Mouse (Mus musculus) limb, embryonic 15.5 days (tissue): ENCODE measurements at regions not wholly inside any gene's neighbourhood (a gene's known extent, or its start where the extent isn't known, plus 50 kb on each side); places are given as distances from the start of the nearest gene placed in this dataset.

Experiments
- ATAC-seq: fragments of 200-750 bp; cut with Nextera tagmentation; 2 replicates; pipeline ENCODE4 v1.8.0; 2017; ENCODE audit warnings: low read depth, moderate TSS enrichment; ENCODE audit not compliant: insufficient number of reproducible peaks, low FRiP score, low TSS enrichment
- H3K27ac ChIP-seq: fragments of 300-500 bp; sonication (generic); 2 replicates; pipeline ENCODE4 v1.5.1; 2015; ENCODE audit warnings: moderate library complexity, mild to moderate bottlenecking, inconsistent platforms
- H3K27me3 ChIP-seq: fragments of 300-500 bp; sonication (generic); 2 replicates; pipeline ENCODE4 v1.6.1; 2015; ENCODE audit warnings: inconsistent platforms
- H3K36me3 ChIP-seq: fragments of 300-500 bp; sonication (generic); 2 replicates; pipeline ENCODE4 v1.6.1; 2015; ENCODE audit warnings: inconsistent platforms
- H3K4me1 ChIP-seq: fragments of 300-500 bp; sonication (generic); 2 replicates; pipeline ENCODE4 v1.6.1; 2015; ENCODE audit warnings: inconsistent platforms
- H3K4me2 ChIP-seq: fragments of 300-500 bp; sonication (generic); 2 replicates; pipeline ENCODE4 v1.6.1; 2015; ENCODE audit warnings: mild to moderate bottlenecking, inconsistent platforms
- H3K4me3 ChIP-seq: fragments of 300-500 bp; sonication (generic); 2 replicates; pipeline ENCODE4 v1.5.1; 2015; ENCODE audit warnings: mild to moderate bottlenecking, inconsistent platforms
- H3K9ac ChIP-seq: fragments of 300-500 bp; sonication (generic); 2 replicates; pipeline ENCODE4 v1.6.1; 2015; ENCODE audit warnings: inconsistent platforms
- H3K9me3 ChIP-seq: fragments of 300-500 bp; sonication (generic); 2 replicates; pipeline ENCODE4 v1.6.1; 2016; ENCODE audit warnings: inconsistent platforms
- WGBS: fragments of 180-500 bp; shearing (Covaris S2); methylation state at CpG from one replicate; pipeline ENCODE4 v1.1.7; 2015; 5-methylcytosine and 5-hydroxymethylcytosine counted together

GRCm38 (mm10) chr9:115561207-115561606 lies 251.0 kb upstream of the Stt3b start:
- Histone ChIP-seq H3K27me3 (no peaks in the 10 kb centered on the region), H3K4me1 (peaks cover 12% of the 10 kb centered on the region), H3K9ac (no peak overlapping the region), H3K4me3 (no peak overlapping the region), H3K4me2 (no peak overlapping the region), H3K9me3 (no peaks in the 10 kb centered on the region), H3K36me3 (no peaks in the 10 kb centered on the region), H3K27ac (no peak overlapping the region)
- ATAC-seq, result no peak
- 81% methylated on average over 6 of the region's 6 CpGs for WGBS

GRCm38 (mm10) chr9:115562783-115563182 lies 252.6 kb upstream of the Stt3b start:
- Histone ChIP-seq H3K9ac (no peak overlapping the region), H3K9me3 (no peaks in the 10 kb centered on the region), H3K27me3 (no peaks in the 10 kb centered on the region), H3K4me1 (peaks cover 22% of the 10 kb centered on the region), H3K4me2 (peak overlapping the region; percentile 19; the same call in 1 of the 2 replicates), H3K4me3 (no peak overlapping the region), H3K36me3 (no peaks in the 10 kb centered on the region), H3K27ac (peak overlapping the region; percentile 43; the same call in 1 of the 2 replicates)
- no peak for ATAC-seq
- 19% methylated on average over 4 of the region's 4 CpGs for WGBS

DNA sequence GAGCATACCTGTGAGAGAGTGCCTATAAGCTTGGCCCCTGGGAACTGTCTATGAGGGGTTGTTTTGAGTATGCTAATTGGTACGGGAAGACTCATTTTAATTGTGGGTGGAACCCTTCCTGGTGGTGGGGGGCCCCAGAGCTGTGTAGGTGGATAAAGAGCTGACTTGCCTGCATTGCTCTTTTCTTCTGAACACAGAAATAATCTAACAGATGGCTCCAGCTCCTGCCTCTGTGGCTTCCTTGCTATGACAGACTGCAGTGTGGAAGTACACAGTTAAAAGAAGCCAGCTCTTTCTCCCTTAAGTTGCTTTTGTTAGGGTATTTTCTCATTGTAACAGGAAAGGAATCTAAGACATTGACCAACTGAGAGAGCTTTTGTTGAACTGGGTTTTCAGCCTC lies 254.1 kb upstream of the Stt3b start:
- Histone ChIP-seq H3K27ac (no peak overlapping the region), H3K9me3 (no peaks in the 10 kb centered on the region), H3K27me3 (no peaks in the 10 kb centered on the region), H3K36me3 (no peaks in the 10 kb centered on the region), H3K4me1 (peaks cover 24% of the 10 kb centered on the region), H3K4me3 (no peak overlapping the region), H3K9ac (no peak overlapping the region), H3K4me2 (no peak overlapping the region)
- 56% methylated on average over 1 of the region's 1 CpGs for WGBS
- ATAC-seq, result no peak

DNA sequence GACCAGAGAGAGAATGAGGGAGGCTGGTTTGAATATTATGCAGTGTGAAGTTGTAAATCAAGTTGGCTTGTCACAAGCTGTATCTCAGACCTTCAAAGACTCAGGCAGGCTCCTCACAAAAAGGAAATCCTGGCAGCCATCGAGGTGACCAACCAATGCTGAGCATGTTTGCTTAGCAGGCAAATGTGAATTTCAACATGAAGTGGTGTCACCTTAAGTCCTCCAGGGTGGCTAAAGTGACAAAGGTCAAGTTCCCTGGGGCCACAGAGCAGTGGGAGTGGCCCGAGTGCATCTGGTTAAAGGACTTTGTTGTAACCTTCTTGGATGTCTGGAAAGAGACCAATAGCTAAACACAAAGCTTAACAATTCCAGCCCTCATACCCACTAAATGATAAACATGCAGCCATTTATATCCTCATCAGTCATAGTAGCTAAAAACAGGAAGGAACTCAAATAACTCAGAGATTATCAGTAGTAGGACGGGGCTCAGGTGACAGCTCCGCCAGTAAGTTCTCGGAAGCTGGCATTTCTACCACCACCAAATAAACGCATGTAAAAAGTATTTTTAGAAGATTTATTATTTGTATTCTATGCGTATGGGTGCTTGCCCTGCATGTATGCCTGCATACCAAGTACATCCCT lies 258.6 kb upstream of the Stt3b start:
- WGBS, result 63% methylated on average over 7 of the region's 7 CpGs
- no peak overlapping the region for H3K4me3 ChIP-seq

GRCm38 (mm10) chr9:115570998-115571397 lies 260.8 kb upstream of the Stt3b start:
- 77% methylated on average over 4 of the region's 4 CpGs for WGBS
- H3K9me3 ChIP-seq, result no peaks in the 10 kb centered on the region

More for the DNA sequence above, 258.6 kb upstream of the Stt3b start:
- no peak overlapping the region for H3K9ac ChIP-seq
- no peaks in the 10 kb centered on the region for H3K9me3 ChIP-seq
- peaks cover 13% of the 10 kb centered on the region for H3K4me1 ChIP-seq
- H3K27me3 ChIP-seq, result no peaks in the 10 kb centered on the region
- no peak for ATAC-seq
- no peak overlapping the region for H3K27ac ChIP-seq
- H3K4me2 ChIP-seq, result no peak overlapping the region
- no peaks in the 10 kb centered on the region for H3K36me3 ChIP-seq

DNA sequence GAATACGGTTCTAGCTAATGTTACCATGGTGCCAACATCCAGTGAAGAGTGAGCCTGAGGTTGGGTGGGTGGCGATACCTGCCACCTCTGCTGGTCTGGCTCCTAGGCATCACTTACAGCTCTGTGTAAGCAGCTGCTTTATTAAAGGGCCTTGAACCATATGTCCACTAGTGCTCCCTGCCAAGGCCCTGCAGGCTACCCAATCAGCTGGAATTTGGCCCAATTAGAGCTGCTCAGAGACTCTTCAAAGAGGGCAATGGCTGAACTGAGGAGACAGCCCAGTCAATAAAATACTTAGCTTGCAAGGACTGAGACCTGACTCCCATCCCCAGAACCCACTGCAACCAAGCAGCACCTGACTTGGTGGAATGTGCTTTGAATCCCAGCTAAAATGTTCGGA lies 270.9 kb upstream of the Stt3b start:
- Histone ChIP-seq H3K36me3 (no peaks in the 10 kb centered on the region), H3K4me3 (no peak overlapping the region), H3K9ac (no peak overlapping the region), H3K27ac (no peak overlapping the region), H3K9me3 (no peaks in the 10 kb centered on the region), H3K4me1 (no peaks in the 10 kb centered on the region), H3K4me2 (no peak overlapping the region), H3K27me3 (no peaks in the 10 kb centered on the region)
- WGBS, result 44% methylated on average over 3 of the region's 3 CpGs
- no peak for ATAC-seq

More at GRCm38 (mm10) chr9:115570998-115571397, 260.8 kb upstream of the Stt3b start:
- peaks cover 13% of the 10 kb centered on the region for H3K4me1 ChIP-seq
- H3K4me3 ChIP-seq, result no peak overlapping the region
- H3K27me3 ChIP-seq, result no peaks in the 10 kb centered on the region
- no peak for ATAC-seq
- no peaks in the 10 kb centered on the region for H3K36me3 ChIP-seq
- H3K9ac ChIP-seq, result no peak overlapping the region
- H3K4me2 ChIP-seq, result no peak overlapping the region
- H3K27ac ChIP-seq, result no peak overlapping the region

- no peaks in the 10 kb centered on the region for H3K36me3 ChIP-seq
- no peaks in the 10 kb centered on the region for H3K4me1 ChIP-seq
- no peak overlapping the region for H3K4me3 ChIP-seq
- H3K4me2 ChIP-seq, result no peak overlapping the region
- H3K27ac ChIP-seq, result no peak overlapping the region
- 88% methylated on average over 11 of the region's 11 CpGs for whole genome bisulfite sequencing
- H3K27me3 ChIP-seq, result no peaks in the 10 kb centered on the region
- no peak for ATAC-seq
- H3K9me3 ChIP-seq, result no peaks in the 10 kb centered on the region
- H3K9ac ChIP-seq, result no peak overlapping the region
These were observed 273.3 kb upstream of the Stt3b start for GRCm38 (mm10) chr9:115583548-115583947.

DNA sequence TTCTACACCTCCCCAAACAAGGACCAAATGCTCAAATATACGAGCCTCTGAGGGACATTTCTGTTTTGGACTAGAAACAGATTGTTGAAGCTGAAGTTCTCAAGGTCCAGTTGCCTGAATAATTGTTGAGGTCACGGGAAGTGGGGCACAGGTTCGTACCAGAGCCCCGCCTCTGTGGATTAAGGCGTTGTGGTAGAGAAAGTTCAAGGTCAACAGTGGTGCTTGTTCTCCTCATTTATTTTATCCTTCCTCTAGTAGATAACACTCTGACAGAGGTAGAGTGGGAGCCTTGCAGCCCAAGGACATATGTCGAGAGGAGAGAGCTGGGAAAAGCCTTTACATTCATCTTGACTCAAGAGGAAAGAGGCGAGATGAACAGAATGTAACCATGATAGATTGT lies 274.7 kb upstream of the Stt3b start:
- no peaks in the 10 kb centered on the region for H3K27me3 ChIP-seq
- 79% methylated on average over 7 of the region's 7 CpGs for WGBS
- H3K9me3 ChIP-seq, result no peaks in the 10 kb centered on the region
- no peaks in the 10 kb centered on the region for H3K4me1 ChIP-seq
- ATAC-seq, result no peak
- H3K4me3 ChIP-seq, result no peak overlapping the region
- no peak overlapping the region for H3K9ac ChIP-seq
- H3K36me3 ChIP-seq, result no peaks in the 10 kb centered on the region
- no peak overlapping the region for H3K27ac ChIP-seq
- no peak overlapping the region for H3K4me2 ChIP-seq

DNA sequence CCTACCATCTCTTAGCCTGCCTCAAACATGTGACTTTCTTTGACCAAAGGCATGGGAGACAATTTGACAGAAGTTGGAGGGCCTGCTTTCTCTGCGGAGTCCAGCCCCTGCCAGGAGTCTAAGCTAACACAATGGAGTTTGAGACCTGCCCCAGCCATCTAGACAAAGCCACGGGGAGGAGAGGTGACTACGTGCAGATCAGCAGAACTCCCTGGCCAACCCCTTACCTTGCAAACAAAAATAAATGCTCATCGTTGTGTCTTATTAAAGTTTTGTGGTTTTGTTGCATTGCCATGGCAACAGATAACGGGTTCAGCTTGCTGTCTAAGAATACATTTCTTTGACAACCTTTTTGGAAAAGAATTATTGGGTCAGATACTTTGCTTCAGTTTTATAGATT lies 282.2 kb upstream of the Stt3b start:
- no peaks in the 10 kb centered on the region for H3K36me3 ChIP-seq
- H3K27me3 ChIP-seq, result no peaks in the 10 kb centered on the region
- no peaks in the 10 kb centered on the region for H3K9me3 ChIP-seq
- H3K4me1 ChIP-seq, result no peaks in the 10 kb centered on the region
- 76% methylated on average over 5 of the region's 5 CpGs for WGBS
- H3K4me3 ChIP-seq, result no peak overlapping the region
- no peak overlapping the region for H3K9ac ChIP-seq
- no peak overlapping the region for H3K4me2 ChIP-seq
- no peak for ATAC-seq
- no peak overlapping the region for H3K27ac ChIP-seq

DNA sequence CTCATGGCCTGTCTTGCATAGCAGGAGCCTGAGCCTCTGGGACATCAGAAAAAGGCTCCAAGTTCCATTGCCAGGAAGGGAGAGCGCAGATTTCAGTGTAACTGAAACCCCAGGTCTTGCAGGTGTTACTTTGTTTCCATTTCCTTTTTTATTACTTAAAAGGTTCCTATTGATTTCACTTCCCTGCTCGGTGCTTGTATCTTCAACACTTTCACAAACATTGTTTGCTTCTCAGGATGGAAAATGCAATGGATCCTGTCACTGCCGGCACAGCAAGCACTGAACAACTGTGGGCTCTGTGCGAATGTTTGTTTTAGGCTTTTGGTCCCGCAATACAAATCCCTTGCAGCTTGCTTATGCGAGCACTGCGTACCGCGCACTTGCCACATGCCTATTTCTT lies 290.0 kb upstream of the Stt3b start:
- WGBS, result 77% methylated on average over 9 of the region's 9 CpGs

GRCm38 (mm10) chr9:115600826-115601225 lies 290.6 kb upstream of the Stt3b start:
- Histone ChIP-seq H3K4me1 (no peaks in the 10 kb centered on the region), H3K4me3 (no peak overlapping the region), H3K9ac (no peak overlapping the region), H3K27ac (no peak overlapping the region), H3K9me3 (no peaks in the 10 kb centered on the region), H3K27me3 (no peaks in the 10 kb centered on the region), H3K36me3 (no peaks in the 10 kb centered on the region), H3K4me2 (no peak overlapping the region)
- ATAC-seq, result no peak
- 76% methylated on average over 2 of the region's 2 CpGs for WGBS

More for the DNA sequence above, 290.0 kb upstream of the Stt3b start:
- H3K27ac ChIP-seq, result no peak overlapping the region
- H3K9me3 ChIP-seq, result no peaks in the 10 kb centered on the region
- no peaks in the 10 kb centered on the region for H3K27me3 ChIP-seq
- H3K9ac ChIP-seq, result no peak overlapping the region
- no peak overlapping the region for H3K4me2 ChIP-seq
- no peaks in the 10 kb centered on the region for H3K36me3 ChIP-seq
- H3K4me3 ChIP-seq, result no peak overlapping the region
- ATAC-seq, result no peak
- no peaks in the 10 kb centered on the region for H3K4me1 ChIP-seq

- Histone ChIP-seq H3K27me3 (no peaks in the 10 kb centered on the region), H3K4me3 (no peak overlapping the region), H3K27ac (no peak overlapping the region), H3K4me1 (no peaks in the 10 kb centered on the region), H3K9me3 (no peaks in the 10 kb centered on the region), H3K4me2 (no peak overlapping the region), H3K9ac (no peak overlapping the region), H3K36me3 (no peaks in the 10 kb centered on the region)
- ATAC-seq, result no peak
- 97% methylated on average over 7 of the region's 7 CpGs for WGBS
These were observed 292.6 kb upstream of the Stt3b start for GRCm38 (mm10) chr9:115602772-115603171.

- Histone ChIP-seq H3K4me1 (no peaks in the 10 kb centered on the region), H3K27ac (no peak overlapping the region), H3K9me3 (no peaks in the 10 kb centered on the region), H3K27me3 (no peaks in the 10 kb centered on the region), H3K4me2 (no peak overlapping the region), H3K4me3 (no peak overlapping the region), H3K36me3 (no peaks in the 10 kb centered on the region), H3K9ac (no peak overlapping the region)
- ATAC-seq, result no peak
- WGBS, result 75% methylated on average over 3 of the region's 3 CpGs
These were observed 294.2 kb upstream of the Stt3b start for GRCm38 (mm10) chr9:115604450-115604849.
